Mouse (Mus musculus) forebrain, embryonic 13.5 days (tissue): Measurements from ENCODE around the gene Tfrc. TPM values are rescaled to one million over a fixed set of nuclear protein-coding genes. Genes with fewer than 3 reads are reported as not detected.
A peak's percentile ranks its signal among the peaks of the same experiment; 100 is the strongest.

Source experiments
- ATAC-seq: fragments of 200-750 bp; cut with Nextera tagmentation; 2 replicates; pipeline ENCODE4 v1.8.0; 2017
- H3K27ac ChIP-seq: fragments of 300-500 bp; sonication (generic); 2 replicates; pipeline ENCODE4 v1.5.1; 2015; ENCODE audit warnings: inconsistent platforms, mild to moderate bottlenecking, moderate library complexity
- H3K27me3 ChIP-seq: fragments of 300-500 bp; sonication (generic); 2 replicates; pipeline ENCODE4 v1.6.1; 2015; ENCODE audit warnings: mild to moderate bottlenecking, inconsistent platforms
- H3K36me3 ChIP-seq: fragments of 300-500 bp; sonication (generic); 2 replicates; pipeline ENCODE4 v1.6.1; 2015; ENCODE audit warnings: mild to moderate bottlenecking, inconsistent platforms; ENCODE audit not compliant: poor library complexity, severe bottlenecking
- H3K4me1 ChIP-seq: fragments of 300-500 bp; sonication (generic); 2 replicates; pipeline ENCODE4 v1.6.1; 2015; ENCODE audit warnings: inconsistent platforms
- H3K4me2 ChIP-seq: fragments of 300-500 bp; sonication (generic); 2 replicates; pipeline ENCODE4 v1.6.1; 2015; ENCODE audit warnings: inconsistent platforms, mild to moderate bottlenecking, moderate library complexity
- H3K4me3 ChIP-seq: fragments of 300-500 bp; sonication (generic); 2 replicates; pipeline ENCODE4 v1.5.1; 2015; ENCODE audit warnings: mild to moderate bottlenecking, inconsistent platforms
- H3K9ac ChIP-seq: fragments of 300-500 bp; sonication (generic); 2 replicates; pipeline ENCODE4 v1.6.1; 2015; ENCODE audit warnings: mild to moderate bottlenecking, inconsistent platforms
- H3K9me3 ChIP-seq: fragments of 300-500 bp; sonication (generic); replicated peaks from 2 replicates; pipeline ENCODE4 v1.6.1; 2016; ENCODE audit warnings: inconsistent platforms
- WGBS: fragments of 180-500 bp; shearing (Covaris S2); methylation state at CpG from one replicate; pipeline ENCODE4 v1.1.7; 2015; 5-methylcytosine and 5-hydroxymethylcytosine counted together
- polyA plus RNA-seq: library from polyadenylated mRNA; unstranded; fragments of >200 nt; fragmentation: Nextera tagmentation; extraction: Ambion mirVana; gene quantifications from 2 replicates; pipeline ENCODE4 v1.2.1, GENCODE M21; 2015

The Tfrc gene
- polyA plus RNA-seq, 1 experiment from 2014 or later, result 32.0 TPM

DNA sequence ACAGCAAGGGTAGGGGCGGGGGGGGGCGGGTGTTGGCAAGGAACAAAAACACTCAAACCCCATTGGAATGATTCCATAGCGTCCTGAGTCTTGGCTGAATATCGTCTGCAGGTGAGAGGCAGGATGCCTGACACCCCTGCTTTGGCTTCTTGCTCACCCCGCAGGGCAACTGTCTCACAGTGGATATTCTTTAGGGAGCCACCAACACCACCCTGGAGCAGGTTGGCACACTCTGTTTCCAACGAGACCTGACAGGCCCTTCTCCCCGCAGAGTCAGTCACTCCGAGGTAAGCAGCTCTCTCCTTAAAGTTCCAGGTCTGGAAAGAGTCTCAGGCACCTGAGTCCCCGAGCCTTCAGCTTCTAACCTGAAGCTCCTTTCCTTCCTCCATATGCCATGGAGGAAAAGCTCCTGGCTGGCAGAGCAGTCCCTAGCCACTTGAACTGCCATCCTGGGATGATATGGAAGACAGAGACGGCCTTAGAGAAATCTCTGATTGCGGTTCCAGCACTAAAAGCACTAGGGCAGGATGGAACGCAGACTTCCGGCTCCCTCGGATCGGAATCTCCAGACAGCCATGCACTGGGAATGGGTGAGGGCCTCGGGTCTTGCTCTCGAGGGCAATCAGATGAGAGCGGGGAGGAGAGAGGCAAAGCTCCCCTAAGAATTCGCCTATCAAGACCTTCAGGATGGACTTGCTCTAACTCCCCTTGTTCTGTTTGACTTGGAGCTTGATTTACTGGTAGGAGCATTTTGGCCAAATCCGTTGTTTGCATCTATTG, 32.9 kb downstream of the Tfrc start:
- Histone ChIP-seq H3K27me3 (no peaks in the 10 kb centered on the region), H3K27ac (no peak overlapping the region), H3K9ac (0 out of 2 replicates have a peak overlapping the region, but pooled peaks have one; percentile 34), H3K36me3 (no peaks in the 10 kb centered on the region), H3K4me3 (no peak overlapping the region; the same call in 1 of the 2 replicates), H3K4me2 (no peak overlapping the region), H3K4me1 (peaks cover 32% of the 10 kb centered on the region), H3K9me3 (no peaks in the 10 kb centered on the region)
- ATAC-seq, result no peak
- 65% methylated on average over 18 of the region's 20 CpGs for WGBS

DNA sequence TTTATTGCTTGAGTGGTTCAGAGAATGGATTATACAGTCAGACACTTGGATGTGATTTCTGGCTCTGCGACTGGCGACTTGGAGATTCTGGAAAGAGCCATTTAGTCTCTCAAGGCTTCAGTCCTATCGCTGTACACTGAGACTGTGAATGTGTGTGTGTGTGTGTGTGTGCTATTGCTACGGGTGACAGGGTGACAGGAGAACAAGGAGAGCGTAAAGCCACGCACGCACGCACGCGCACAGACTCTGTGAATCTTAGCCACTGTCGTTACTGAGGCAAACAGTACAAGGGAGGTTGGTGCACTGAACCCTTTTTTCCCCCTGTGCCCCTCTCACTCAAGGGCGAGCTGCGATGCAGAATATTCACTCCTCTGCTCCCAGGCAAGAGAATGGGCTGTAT, 33.6 kb downstream of the Tfrc start:
- peak overlapping the region; percentile 13; the same call in 1 of the 2 replicates for H3K4me2 ChIP-seq
- peaks cover 32% of the 10 kb centered on the region for H3K4me1 ChIP-seq
- no peaks in the 10 kb centered on the region for H3K9me3 ChIP-seq
- H3K27me3 ChIP-seq, result no peaks in the 10 kb centered on the region
- ATAC-seq, result no peak
- H3K36me3 ChIP-seq, result no peaks in the 10 kb centered on the region
- H3K27ac ChIP-seq, result no peak overlapping the region
- WGBS, result 44% methylated on average over 13 of the region's 13 CpGs
- 0 out of 2 replicates have a peak overlapping the region, but pooled peaks have one; percentile 34 for H3K9ac ChIP-seq
- peak overlapping the region; percentile 9; the same call in 1 of the 2 replicates for H3K4me3 ChIP-seq

GRCm38 (mm10) chr16:32643661-32644061, 34.9 kb downstream of the Tfrc start, which contains the start of gene Tnk2:
Gene Tnk2, plus strand, starts transcription at chr16:32643874.
- Histone ChIP-seq H3K9me3 (no peaks in the 10 kb centered on the region), H3K4me3 (peak within 1 kb of the TSS; percentile 93), H3K4me2 (peak within 1 kb of the TSS; percentile 91), H3K27ac (peak within 1 kb of the TSS; percentile 91), H3K36me3 (no peaks in the 10 kb centered on the region), H3K27me3 (no peaks in the 10 kb centered on the region), H3K9ac (peak within 1 kb of the TSS; percentile 95), H3K4me1 (peaks cover 32% of the 10 kb centered on the region)
- WGBS, result 1% methylated on average over 21 of the region's 40 CpGs
- ATAC-seq, result peak; percentile 90

DNA sequence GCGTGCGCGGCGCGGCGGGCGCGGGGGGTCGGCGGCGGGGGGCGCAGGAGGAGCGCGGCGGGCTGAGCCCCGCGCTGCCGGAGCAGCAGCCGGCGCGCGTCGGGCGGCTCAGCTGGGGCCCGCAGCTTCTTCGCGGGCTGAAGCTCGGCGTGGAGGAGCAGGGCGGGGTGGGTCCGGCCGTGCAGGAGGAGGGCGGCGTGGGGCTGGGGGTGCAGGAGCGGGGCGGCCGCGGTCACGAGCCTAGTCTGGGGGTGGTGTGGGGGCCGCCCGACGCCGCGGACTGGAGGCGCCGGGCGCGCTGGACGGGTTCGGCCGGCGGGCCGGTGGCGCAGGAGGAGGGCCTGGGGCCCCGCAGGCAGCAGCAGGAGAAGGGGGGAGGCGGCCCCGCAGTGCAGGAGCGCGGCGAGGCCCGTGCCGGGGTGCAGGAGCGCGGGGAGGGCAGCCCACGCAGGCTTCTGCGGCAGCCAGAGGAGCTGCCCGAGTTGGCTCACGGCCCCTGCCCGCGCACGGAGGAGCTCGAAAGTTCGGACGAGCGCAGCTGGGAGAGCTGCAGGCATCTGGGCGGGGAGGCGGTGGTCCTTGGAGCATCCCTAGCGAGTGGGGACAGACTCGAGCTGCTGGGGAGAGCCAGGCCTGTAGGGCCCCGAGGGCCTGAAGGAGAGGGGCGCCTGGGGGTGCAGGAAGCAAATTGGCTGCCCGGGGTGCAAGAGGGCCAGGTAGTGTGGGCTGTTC, 35.5 kb downstream of the Tfrc start:
- ATAC-seq, result peak; percentile 78
- Histone ChIP-seq H3K4me2 (peak overlapping the region; percentile 91), H3K4me1 (peaks cover 32% of the 10 kb centered on the region), H3K36me3 (no peaks in the 10 kb centered on the region), H3K9me3 (no peaks in the 10 kb centered on the region), H3K9ac (peak overlapping the region; percentile 95), H3K27me3 (no peaks in the 10 kb centered on the region), H3K27ac (peak overlapping the region; percentile 91), H3K4me3 (peak overlapping the region; percentile 93)
- under 1% methylated on average over 45 of the region's 82 CpGs for WGBS

- peak overlapping the region; percentile 91 for H3K4me2 ChIP-seq
- no peaks in the 10 kb centered on the region for H3K9me3 ChIP-seq
- H3K27ac ChIP-seq, result peak overlapping the region; percentile 91
- WGBS, result 12% methylated on average over 12 of the region's 12 CpGs
- no peaks in the 10 kb centered on the region for H3K27me3 ChIP-seq
- ATAC-seq, result no peak
- peak overlapping the region; percentile 95 for H3K9ac ChIP-seq
- peaks cover 32% of the 10 kb centered on the region for H3K4me1 ChIP-seq
- peak overlapping the region; percentile 93 for H3K4me3 ChIP-seq
- no peaks in the 10 kb centered on the region for H3K36me3 ChIP-seq
These were observed 36.1 kb downstream of the Tfrc start for GRCm38 (mm10) chr16:32644801-32645170.

DNA sequence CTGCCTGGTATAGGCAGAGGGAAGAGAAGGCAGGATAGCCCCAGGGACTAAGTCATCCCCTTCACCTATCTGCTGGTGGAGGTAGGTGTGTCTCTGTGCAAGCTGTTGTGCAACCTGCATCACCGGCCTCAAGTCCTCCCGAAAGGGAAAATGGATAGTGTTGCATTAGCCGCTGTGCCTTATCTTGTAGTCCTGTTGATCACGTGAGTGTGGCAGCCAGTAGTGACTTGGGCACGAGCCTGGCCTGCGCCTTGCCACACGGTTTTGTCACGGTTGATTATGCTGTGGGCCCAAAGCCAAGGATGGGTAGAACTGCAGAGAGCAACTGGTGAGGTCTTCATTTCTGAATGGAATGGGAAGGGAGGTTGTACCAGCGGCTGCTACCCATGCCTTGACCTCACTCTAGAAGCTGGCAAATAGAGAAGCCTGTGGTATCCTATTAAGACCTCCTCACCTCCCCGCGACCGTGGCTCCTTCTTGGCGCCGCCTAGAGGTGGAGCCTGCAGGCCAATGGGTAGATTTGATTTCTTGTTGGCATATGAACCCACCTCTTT, 36.7 kb downstream of the Tfrc start:
- Histone ChIP-seq H3K36me3 (no peaks in the 10 kb centered on the region), H3K27ac (0 out of 2 replicates have a peak overlapping the region, but pooled peaks have one; percentile 91), H3K4me1 (peaks cover 32% of the 10 kb centered on the region), H3K4me2 (peak overlapping the region; percentile 91), H3K27me3 (no peaks in the 10 kb centered on the region), H3K9ac (peak overlapping the region; percentile 95), H3K4me3 (peak overlapping the region; percentile 93), H3K9me3 (no peaks in the 10 kb centered on the region)
- 21% methylated on average over 14 of the region's 14 CpGs for WGBS
- peak; percentile 11; the same call in 1 of the 2 replicates for ATAC-seq

- 87% methylated on average over 9 of the region's 9 CpGs for whole genome bisulfite sequencing
- H3K9ac ChIP-seq, result peak overlapping the region; percentile 95
These were observed 37.3 kb downstream of the Tfrc start for GRCm38 (mm10) chr16:32646014-32646413.

DNA sequence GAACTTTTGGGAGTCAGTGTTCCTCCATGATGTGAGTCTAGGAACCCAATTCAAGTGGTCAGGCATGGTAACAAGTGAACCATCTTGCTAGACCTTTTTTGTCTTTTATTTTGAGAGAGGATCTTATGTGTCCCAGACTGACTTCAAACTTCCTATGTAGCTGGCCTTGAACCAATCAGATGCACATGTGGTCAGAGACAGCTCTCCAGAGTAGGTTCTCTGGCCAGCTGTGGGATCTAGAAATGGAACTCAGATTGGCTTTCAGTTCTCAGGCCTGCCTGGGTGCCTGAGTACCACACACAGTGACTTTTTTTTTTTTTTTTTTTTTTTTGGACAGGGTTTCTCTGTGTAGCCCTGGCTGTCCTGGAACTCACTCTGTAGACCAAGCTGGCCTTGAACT, 39.0 kb downstream of the Tfrc start:
- Histone ChIP-seq H3K27me3 (no peaks in the 10 kb centered on the region), H3K9me3 (no peaks in the 10 kb centered on the region), H3K4me3 (no peak overlapping the region), H3K36me3 (no peaks in the 10 kb centered on the region; the same call in 1 of the 2 replicates), H3K4me2 (no peak overlapping the region), H3K4me1 (peaks cover 24% of the 10 kb centered on the region), H3K9ac (no peak overlapping the region), H3K27ac (no peak overlapping the region)
- ATAC-seq, result no peak

More at GRCm38 (mm10) chr16:32646014-32646413, 37.3 kb downstream of the Tfrc start:
- Histone ChIP-seq H3K27ac (no peak overlapping the region), H3K4me3 (peak overlapping the region; percentile 93), H3K36me3 (no peaks in the 10 kb centered on the region), H3K27me3 (no peaks in the 10 kb centered on the region), H3K4me1 (peaks cover 32% of the 10 kb centered on the region), H3K4me2 (peak overlapping the region; percentile 91), H3K9me3 (no peaks in the 10 kb centered on the region)
- ATAC-seq, result no peak

DNA sequence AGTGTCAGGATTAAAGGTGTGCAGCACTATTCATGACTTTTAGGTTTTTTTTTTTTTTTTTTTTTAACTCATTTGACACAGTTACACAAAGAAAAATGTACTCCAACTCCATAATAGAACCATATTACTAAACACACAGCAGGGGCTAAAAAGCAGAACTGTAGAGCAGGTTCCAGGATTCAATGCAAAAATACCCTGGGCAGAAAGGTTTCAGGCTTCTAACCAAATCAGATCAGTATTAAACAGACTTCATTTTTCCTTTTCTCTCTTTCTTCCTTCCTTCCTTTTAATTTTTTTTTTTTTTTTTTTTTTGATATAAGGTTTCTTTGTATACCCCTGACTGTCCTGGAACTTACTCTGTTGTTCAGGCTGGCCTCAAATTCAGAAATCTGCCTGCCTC, 41.7 kb downstream of the Tfrc start:
- H3K4me1 ChIP-seq, result peaks cover 15% of the 10 kb centered on the region
- H3K27me3 ChIP-seq, result no peaks in the 10 kb centered on the region
- no peaks in the 10 kb centered on the region for H3K9me3 ChIP-seq
- H3K27ac ChIP-seq, result no peak overlapping the region
- no peak overlapping the region for H3K4me3 ChIP-seq
- no peak overlapping the region for H3K9ac ChIP-seq
- ATAC-seq, result no peak
- H3K36me3 ChIP-seq, result no peaks in the 10 kb centered on the region; the same call in 1 of the 2 replicates
- no peak overlapping the region for H3K4me2 ChIP-seq

GRCm38 (mm10) chr16:32650974-32651618, 42.4 kb downstream of the Tfrc start:
- WGBS, result 91% methylated on average over 5 of the region's 5 CpGs

GRCm38 (mm10) chr16:32654071-32654733, 45.5 kb downstream of the Tfrc start:
- Histone ChIP-seq H3K27me3 (no peaks in the 10 kb centered on the region), H3K9me3 (no peaks in the 10 kb centered on the region), H3K36me3 (no peaks in the 10 kb centered on the region; the same call in 1 of the 2 replicates), H3K4me1 (peaks cover 27% of the 10 kb centered on the region), H3K4me3 (no peak overlapping the region), H3K4me2 (no peak overlapping the region), H3K27ac (no peak overlapping the region), H3K9ac (no peak overlapping the region)
- no peak for ATAC-seq
- 78% methylated on average over 5 of the region's 6 CpGs for WGBS

More at GRCm38 (mm10) chr16:32650974-32651618, 42.4 kb downstream of the Tfrc start:
- Histone ChIP-seq H3K4me3 (no peak overlapping the region), H3K4me2 (no peak overlapping the region), H3K27ac (no peak overlapping the region), H3K27me3 (no peaks in the 10 kb centered on the region), H3K9ac (no peak overlapping the region), H3K9me3 (no peaks in the 10 kb centered on the region), H3K4me1 (peaks cover 9% of the 10 kb centered on the region), H3K36me3 (no peaks in the 10 kb centered on the region; the same call in 1 of the 2 replicates)
- no peak for ATAC-seq
